Mouse (Mus musculus) forebrain, embryonic 12.5 days (tissue): ENCODE results near the gene Fzd2. TPM values are rescaled to one million over a fixed set of nuclear protein-coding genes. Genes with fewer than 3 reads are reported as not detected.
"Not testable (repeated sequence)": the region's sequence is repeated elsewhere in the genome, so short reads cannot be mapped to it uniquely, and the experiment has no call there.

ENCODE experiments used
- ATAC-seq: fragments of 200-750 bp; cut with Nextera tagmentation; 2 replicates; pipeline ENCODE4 v1.8.0; 2017; ENCODE audit warnings: moderate TSS enrichment; ENCODE audit not compliant: low FRiP score
- H3K27ac ChIP-seq: fragments of 300-500 bp; sonication (generic); 2 replicates; pipeline ENCODE4 v1.5.1; 2016; ENCODE audit warnings: mild to moderate bottlenecking
- H3K27me3 ChIP-seq: fragments of 300-500 bp; sonication (generic); 2 replicates; pipeline ENCODE4 v1.6.1; 2016; ENCODE audit warnings: mild to moderate bottlenecking
- H3K36me3 ChIP-seq: fragments of 300-500 bp; sonication (generic); replicated peaks from 2 replicates; pipeline ENCODE4 v1.6.1; 2016; ENCODE audit warnings: mild to moderate bottlenecking
- H3K4me1 ChIP-seq: fragments of 300-500 bp; sonication (generic); 2 replicates; pipeline ENCODE4 v1.6.1; 2016
- H3K4me2 ChIP-seq: fragments of 300-500 bp; sonication (generic); 2 replicates; pipeline ENCODE4 v1.6.1; 2016; ENCODE audit warnings: mild to moderate bottlenecking, moderate library complexity
- H3K4me3 ChIP-seq: fragments of 300-500 bp; sonication (generic); replicated peaks from 2 replicates; pipeline ENCODE4 v1.5.1; 2016; ENCODE audit warnings: mild to moderate bottlenecking
- H3K9ac ChIP-seq: fragments of 300-500 bp; sonication (generic); 2 replicates; pipeline ENCODE4 v1.6.1; 2016; ENCODE audit warnings: mild to moderate bottlenecking
- H3K9me3 ChIP-seq: fragments of 300-500 bp; sonication (generic); 2 replicates; pipeline ENCODE4 v1.6.1; 2016
- WGBS: fragments of 180-500 bp; shearing (Covaris S2); methylation state at CpG from one replicate; pipeline ENCODE4 v1.1.7; 2016; 5-methylcytosine and 5-hydroxymethylcytosine counted together
- polyA plus RNA-seq: library from polyadenylated mRNA; unstranded; fragments of >200 nt; fragmentation: Nextera tagmentation; extraction: Ambion mirVana; gene quantifications from 2 replicates; pipeline ENCODE4 v1.2.1, GENCODE M21; 2016

Fzd2 gene
- polyA plus RNA-seq, 1 experiment from 2014 or later: 42.2 TPM

DNA sequence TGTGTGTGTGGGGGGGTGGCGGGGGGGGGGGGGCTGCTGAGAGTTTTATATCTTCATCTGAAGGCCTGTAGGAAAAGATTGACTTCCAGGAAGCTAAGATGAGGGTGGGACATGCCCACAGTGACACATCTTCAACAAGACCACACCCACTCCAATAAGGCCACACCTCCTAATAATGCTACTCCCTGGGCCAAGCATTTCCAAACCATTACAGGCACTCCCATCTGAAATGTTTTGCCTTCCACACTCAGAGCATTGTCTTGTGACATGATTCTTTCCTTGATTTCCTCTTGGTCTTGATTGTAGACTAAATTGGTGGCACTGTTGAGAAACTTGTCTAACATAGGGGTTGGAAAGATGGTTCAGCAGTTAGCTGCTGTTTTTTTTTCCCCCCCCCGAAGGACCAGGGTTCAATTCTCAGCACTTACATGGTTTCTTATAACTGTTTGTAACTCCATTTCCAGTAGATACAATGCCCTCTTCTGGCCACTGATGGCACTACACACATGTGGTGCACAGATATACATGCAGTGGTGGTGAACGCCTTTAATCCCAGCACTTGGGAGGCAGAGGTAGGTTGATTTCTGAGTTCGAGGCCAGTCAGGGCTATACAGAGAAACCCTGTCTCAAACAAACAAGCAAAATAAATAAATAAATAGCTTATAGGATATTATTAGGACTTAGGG, 17.6 kb upstream of the Fzd2 start:
- WGBS: 91% methylated on average over 4 of the region's 4 CpGs
- no peak overlapping the region for H3K9ac ChIP-seq
- no peak for ATAC-seq
- 0 out of 2 replicates have a peak, but pooled peaks cover 4% of the 10 kb centered on the region for H3K9me3 ChIP-seq
- H3K4me3 ChIP-seq: no peak overlapping the region
- H3K4me1 ChIP-seq: peaks cover 18% of the 10 kb centered on the region
- no peak overlapping the region for H3K27ac ChIP-seq
- H3K4me2 ChIP-seq: no peak overlapping the region
- H3K36me3 ChIP-seq: no peaks in the 10 kb centered on the region
- peaks cover 5% of the 10 kb centered on the region; the same call in 1 of the 2 replicates for H3K27me3 ChIP-seq

DNA sequence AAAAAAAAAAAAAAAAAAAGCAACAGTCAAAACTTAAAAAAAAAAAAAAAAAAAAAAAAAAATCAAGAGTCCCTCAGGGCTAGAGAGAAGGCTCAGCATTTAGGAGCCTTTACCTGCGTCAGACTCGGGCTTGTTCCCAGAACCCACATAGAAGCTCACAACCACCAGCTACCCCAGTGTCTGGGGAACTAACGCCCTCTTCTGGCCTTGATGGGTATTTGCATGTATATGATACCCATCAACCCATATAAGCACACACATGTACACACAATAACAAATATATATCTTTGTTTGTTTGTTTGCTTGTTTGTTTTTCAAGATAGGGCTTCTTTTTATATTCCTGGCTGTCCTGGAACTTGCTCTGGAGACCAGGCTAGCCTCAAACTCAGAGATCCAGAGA, 16.6 kb upstream of the Fzd2 start:
- Histone ChIP-seq H3K4me3 (no peak overlapping the region), H3K9me3 (0 out of 2 replicates have a peak, but pooled peaks cover 4% of the 10 kb centered on the region), H3K27me3 (peaks cover 5% of the 10 kb centered on the region; the same call in 1 of the 2 replicates), H3K36me3 (no peaks in the 10 kb centered on the region), H3K4me1 (peaks cover 8% of the 10 kb centered on the region), H3K9ac (no peak overlapping the region), H3K27ac (no peak overlapping the region), H3K4me2 (no peak overlapping the region)
- no peak for ATAC-seq
- WGBS: 68% methylated on average over 3 of the region's 3 CpGs

DNA sequence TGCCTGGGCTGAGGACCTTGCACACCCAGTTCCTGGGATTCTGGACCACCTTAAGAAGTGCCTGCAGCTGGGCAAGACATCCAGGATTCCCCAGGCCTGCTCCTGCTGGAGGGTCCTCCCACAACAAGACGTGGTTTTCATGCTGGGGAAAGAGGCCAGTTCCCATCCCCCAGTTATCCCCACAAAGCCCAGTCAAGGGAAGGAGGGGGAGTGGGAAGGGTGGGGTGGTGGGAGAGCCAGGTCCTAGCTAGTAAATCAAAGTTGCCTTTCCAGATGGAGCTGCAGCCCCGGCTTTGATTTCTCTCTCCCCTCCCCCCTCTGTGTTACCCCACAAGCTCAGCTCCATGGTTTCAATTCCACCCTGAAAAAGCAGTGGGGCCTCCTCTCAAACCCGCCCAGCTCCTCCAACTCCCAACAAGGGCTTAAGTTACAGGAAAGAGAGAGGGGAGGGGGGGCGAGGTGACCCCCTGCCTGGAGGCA, 8.8 kb upstream of the Fzd2 start:
- no peak overlapping the region for H3K4me3 ChIP-seq
- no peaks in the 10 kb centered on the region for H3K27me3 ChIP-seq
- peak overlapping the region; percentile 2; the same call in 1 of the 2 replicates for H3K9ac ChIP-seq
- no peaks in the 10 kb centered on the region for H3K36me3 ChIP-seq
- 3% methylated on average over 3 of the region's 4 CpGs for WGBS
- H3K9me3 ChIP-seq: no peaks in the 10 kb centered on the region
- H3K4me1 ChIP-seq: peaks cover 19% of the 10 kb centered on the region
- peak overlapping the region; percentile 78 for H3K27ac ChIP-seq
- ATAC-seq: 0 out of 2 replicates have a peak, but pooled peaks have one; percentile 36
- H3K4me2 ChIP-seq: peak overlapping the region; percentile 24

DNA sequence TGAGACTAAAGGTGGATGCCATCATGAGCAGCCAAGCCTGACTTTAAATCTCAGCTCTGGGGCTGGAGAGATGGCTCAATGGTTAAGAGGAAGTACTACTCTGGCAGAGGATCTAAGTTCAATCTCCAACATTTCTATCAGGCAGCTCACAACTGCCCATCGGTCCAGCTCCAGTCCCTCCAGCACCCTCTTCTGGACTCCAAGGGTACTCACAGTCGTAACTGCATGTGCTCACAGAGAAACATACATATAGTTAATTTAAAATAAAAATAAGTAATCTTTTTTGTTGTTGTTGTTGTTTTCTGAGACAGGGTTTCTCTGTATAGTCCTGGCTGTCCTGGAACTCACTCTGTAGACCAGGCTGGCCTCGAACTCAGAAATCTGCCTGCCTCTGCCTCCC, 4.3 kb upstream of the Fzd2 start:
- Histone ChIP-seq H3K9me3 (no peaks in the 10 kb centered on the region), H3K4me1 (peaks cover 23% of the 10 kb centered on the region), H3K4me2 (no peak overlapping the region), H3K4me3 (no peak overlapping the region), H3K36me3 (no peaks in the 10 kb centered on the region), H3K9ac (no peak overlapping the region), H3K27me3 (no peaks in the 10 kb centered on the region), H3K27ac (no peak overlapping the region)
- no peak for ATAC-seq
- 90% methylated on average over 3 of the region's 3 CpGs for WGBS

DNA sequence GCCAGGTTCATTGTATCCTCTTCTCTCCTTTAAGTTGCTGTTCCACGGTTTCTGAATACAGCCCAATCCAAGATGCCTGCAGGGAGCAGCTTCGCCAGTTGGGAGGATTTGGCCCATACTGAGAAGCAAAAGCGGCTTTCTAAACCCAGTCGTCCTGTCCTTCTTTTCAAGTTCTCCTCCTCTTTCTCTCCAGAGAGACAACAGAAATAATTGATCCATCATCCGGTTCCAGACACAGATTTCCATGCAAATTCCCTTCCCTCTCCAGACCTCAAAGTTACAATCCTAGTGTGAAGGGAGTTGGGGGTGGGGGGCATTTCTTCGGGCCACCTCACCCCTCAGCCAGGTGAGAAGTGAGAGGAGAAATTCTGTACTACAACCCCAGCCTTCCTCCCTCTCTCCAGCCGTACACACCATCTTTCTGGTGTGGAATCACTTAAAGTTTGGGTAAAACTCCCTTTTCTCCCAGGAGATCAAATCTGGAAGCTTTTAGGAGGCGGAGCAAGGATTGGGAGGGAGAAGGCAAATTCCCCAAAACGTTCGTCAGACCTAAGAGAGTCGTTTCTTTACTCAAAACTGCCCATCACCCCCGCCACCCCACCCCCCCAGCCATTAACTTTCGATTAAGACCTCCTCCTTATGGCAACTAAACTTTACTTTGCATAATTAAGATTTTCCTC, 1.2 kb upstream of the Fzd2 start:
- peak; percentile 2; the same call in 1 of the 2 replicates for ATAC-seq
- Histone ChIP-seq H3K27ac (peak overlapping the region; percentile 100), H3K27me3 (no peaks in the 10 kb centered on the region), H3K4me2 (peak overlapping the region; percentile 82), H3K4me1 (peaks cover 20% of the 10 kb centered on the region), H3K9me3 (no peaks in the 10 kb centered on the region), H3K9ac (peak overlapping the region; percentile 44), H3K36me3 (no peaks in the 10 kb centered on the region), H3K4me3 (peak overlapping the region; percentile 93)
- WGBS: 0% methylated on average over 13 of the region's 13 CpGs

DNA sequence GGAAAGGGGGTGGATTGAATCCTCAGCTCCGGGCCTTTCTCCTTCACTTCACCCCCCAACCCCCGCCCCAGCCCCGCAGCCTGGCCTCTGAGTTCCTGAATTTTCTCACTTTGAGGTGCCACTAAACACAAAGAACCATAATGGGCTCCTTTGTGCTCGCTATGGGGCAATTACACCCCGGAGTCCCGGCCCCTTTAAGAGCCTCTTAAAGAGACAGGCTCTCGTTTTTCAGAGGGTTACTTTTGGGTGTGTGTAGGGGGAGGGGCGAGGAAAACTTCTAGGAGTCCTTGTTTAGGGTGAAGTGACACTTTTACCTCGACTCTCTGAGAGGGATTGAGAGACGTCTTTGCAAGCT, 723 bp upstream of the Fzd2 start:
- Histone ChIP-seq H3K27ac (peak overlapping the region; percentile 100), H3K9me3 (no peaks in the 10 kb centered on the region), H3K4me2 (peak overlapping the region; percentile 82), H3K4me3 (peak overlapping the region; percentile 93), H3K9ac (peak overlapping the region; percentile 44), H3K4me1 (peaks cover 25% of the 10 kb centered on the region), H3K36me3 (no peaks in the 10 kb centered on the region), H3K27me3 (no peaks in the 10 kb centered on the region)
- peak; percentile 74 for ATAC-seq
- WGBS: 2% methylated on average over 10 of the region's 10 CpGs

DNA sequence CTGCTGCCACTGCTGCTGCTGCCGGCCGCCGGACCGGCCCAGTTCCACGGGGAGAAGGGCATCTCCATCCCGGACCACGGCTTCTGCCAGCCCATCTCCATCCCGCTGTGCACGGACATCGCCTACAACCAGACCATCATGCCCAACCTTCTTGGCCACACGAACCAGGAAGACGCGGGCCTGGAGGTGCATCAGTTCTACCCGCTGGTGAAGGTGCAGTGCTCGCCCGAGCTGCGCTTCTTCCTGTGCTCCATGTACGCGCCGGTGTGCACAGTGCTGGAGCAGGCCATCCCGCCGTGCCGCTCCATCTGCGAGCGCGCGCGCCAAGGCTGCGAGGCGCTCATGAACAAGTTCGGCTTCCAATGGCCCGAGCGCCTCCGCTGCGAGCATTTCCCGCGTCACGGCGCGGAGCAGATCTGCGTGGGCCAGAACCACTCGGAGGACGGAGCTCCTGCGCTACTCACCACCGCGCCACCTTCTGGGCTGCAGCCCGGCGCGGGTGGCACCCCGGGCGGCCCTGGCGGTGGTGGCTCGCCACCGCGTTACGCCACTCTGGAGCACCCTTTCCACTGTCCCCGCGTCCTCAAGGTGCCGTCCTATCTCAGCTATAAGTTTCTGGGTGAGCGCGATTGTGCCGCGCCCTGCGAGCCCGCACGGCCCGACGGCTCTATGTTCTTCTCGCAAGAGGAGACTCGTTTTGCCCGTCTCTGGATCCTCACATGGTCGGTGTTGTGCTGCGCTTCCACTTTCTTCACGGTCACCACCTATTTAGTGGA, 769 bp downstream of the Fzd2 start:
- H3K4me1 ChIP-seq: peaks cover 40% of the 10 kb centered on the region
- peak overlapping the region; percentile 99 for H3K9ac ChIP-seq
- H3K36me3 ChIP-seq: no peaks in the 10 kb centered on the region
- no peaks in the 10 kb centered on the region for H3K9me3 ChIP-seq
- peak overlapping the region; percentile 93 for H3K4me3 ChIP-seq
- peak overlapping the region; percentile 82 for H3K4me2 ChIP-seq
- H3K27me3 ChIP-seq: no peaks in the 10 kb centered on the region
- peak overlapping the region; percentile 100 for H3K27ac ChIP-seq
- under 1% methylated on average over 68 of the region's 74 CpGs for WGBS
- peak; percentile 42 for ATAC-seq

DNA sequence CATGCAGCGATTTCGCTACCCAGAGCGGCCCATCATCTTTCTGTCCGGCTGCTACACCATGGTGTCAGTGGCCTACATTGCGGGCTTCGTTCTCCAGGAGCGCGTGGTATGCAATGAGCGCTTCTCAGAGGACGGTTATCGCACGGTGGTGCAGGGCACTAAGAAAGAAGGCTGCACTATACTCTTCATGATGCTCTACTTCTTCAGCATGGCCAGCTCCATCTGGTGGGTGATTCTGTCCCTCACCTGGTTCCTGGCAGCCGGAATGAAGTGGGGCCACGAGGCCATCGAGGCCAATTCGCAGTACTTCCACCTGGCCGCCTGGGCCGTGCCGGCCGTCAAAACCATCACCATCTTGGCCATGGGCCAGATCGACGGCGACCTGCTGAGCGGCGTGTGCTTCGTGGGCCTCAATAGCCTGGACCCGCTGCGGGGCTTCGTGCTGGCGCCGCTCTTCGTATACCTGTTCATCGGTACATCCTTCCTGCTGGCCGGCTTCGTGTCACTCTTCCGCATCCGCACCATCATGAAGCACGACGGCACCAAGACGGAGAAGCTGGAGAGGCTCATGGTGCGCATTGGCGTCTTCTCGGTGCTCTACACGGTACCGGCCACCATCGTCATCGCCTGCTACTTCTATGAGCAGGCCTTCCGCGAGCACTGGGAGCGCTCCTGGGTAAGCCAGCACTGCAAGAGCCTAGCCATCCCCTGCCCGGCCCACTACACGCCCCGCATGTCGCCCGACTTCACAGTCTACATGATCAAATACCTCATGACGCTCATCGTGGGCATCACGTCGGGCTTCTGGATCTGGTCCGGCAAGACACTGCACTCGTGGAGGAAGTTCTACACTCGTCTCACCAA, 1.6 kb downstream of the Fzd2 start:
- H3K27ac ChIP-seq: peak overlapping the region; percentile 100
- WGBS: under 1% methylated on average over 62 of the region's 62 CpGs
- peaks cover 48% of the 10 kb centered on the region for H3K4me1 ChIP-seq

DNA sequence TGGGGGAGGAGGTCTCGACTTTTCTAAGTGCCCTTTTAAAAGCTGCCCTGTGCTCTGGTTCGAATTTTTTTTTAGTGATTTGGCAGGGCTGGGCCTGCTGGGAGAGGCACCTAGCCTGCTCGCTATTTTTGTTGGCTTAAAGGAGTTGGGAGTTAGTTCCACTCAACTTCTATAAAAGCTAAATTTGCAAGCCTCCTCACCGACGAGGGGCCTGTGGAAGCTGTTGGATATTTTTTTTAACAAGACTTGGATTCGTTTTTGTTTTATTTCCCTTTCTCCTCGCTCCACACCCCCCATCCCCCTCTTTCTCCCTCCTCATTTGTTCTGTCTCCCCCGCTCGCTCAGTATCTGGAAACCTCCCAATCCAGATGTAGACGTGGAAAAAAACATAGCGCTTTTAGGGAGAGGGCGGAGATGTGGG, 2.6 kb downstream of the Fzd2 start:
- no peak for ATAC-seq
- Histone ChIP-seq H3K36me3 (no peaks in the 10 kb centered on the region), H3K9ac (peak overlapping the region; percentile 99), H3K4me3 (peak overlapping the region; percentile 93), H3K4me2 (peak overlapping the region; percentile 82), H3K9me3 (no peaks in the 10 kb centered on the region), H3K27me3 (peaks cover 5% of the 10 kb centered on the region; the same call in 1 of the 2 replicates), H3K27ac (peak overlapping the region; percentile 74), H3K4me1 (peaks cover 58% of the 10 kb centered on the region)
- WGBS: 0% methylated on average over 12 of the region's 12 CpGs

More for the DNA sequence above, 1.6 kb downstream of the Fzd2 start:
- peak overlapping the region; percentile 82 for H3K4me2 ChIP-seq
- H3K9ac ChIP-seq: peak overlapping the region; percentile 99
- ATAC-seq: no peak
- no peaks in the 10 kb centered on the region for H3K9me3 ChIP-seq
- H3K36me3 ChIP-seq: no peaks in the 10 kb centered on the region
- peak overlapping the region; percentile 93 for H3K4me3 ChIP-seq
- no peaks in the 10 kb centered on the region for H3K27me3 ChIP-seq

DNA sequence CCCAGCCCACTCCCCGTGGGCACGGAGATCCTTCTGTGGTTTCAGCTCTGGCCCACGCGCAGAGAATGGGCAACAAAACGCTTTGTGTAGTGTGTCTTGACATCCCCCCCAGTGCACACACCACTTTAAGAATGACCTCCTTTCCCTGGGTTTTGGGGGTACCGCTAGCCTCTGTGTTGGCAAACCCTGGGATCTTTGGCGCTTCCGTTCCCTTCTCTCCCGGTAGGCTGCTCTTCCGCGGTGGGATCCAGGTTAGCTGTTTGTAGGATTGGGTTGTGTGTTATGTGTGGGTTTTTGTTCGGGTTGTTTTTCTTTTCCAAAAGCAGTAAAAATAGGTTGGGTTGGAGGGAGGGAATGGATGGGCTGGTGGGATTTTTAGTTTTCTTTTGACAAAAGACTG, 3.0 kb downstream of the Fzd2 start:
- not testable (repeated sequence) for ATAC-seq, H3K36me3 ChIP-seq, H3K27me3 ChIP-seq, H3K9me3 ChIP-seq
- Histone ChIP-seq H3K9ac (peak overlapping the region; percentile 99), H3K4me1 (peaks cover 59% of the 10 kb centered on the region), H3K4me2 (peak overlapping the region; percentile 82), H3K4me3 (peak overlapping the region; percentile 93), H3K27ac (peak overlapping the region; percentile 74)
- under 1% methylated on average over 12 of the region's 12 CpGs for WGBS

DNA sequence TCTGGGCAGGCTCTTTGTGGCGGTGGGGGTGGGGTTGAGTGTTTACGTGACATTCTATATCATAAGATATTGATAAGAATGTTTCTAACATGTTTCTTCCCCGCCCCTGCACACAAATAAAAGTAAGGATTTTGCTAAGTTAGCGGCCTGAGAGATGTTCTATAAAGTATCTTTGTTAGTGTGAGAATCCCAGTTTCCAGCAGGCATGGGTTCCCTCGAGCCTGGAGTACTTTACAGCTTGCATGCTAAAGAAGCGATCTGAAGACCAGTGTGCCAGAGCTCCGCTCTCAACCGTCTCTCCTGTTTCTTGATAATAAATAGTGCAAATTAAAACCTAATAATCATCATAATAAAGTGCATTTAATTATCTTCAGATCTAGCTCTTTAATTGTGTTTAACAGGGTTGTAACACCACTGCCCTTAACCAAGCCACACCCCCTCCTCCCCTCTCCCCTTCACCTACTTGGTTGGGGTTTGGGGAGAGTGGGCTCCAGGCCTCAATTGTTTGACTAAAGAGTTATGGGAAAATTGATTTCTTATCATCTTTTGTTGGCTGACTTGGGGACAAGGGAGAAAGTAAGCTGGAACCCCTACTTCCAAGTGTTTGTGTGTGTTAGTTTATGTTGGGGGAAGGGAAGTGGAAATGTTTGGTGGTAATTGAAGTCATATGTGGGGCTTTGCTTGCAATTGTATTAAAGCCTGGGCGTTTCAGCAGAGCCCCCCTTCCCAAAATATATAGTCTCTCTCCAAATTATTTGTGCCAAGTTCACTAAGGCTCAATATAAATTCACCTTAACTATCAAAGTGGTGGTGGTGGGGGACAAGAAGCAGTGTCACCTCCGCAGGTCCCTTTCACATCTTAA, 3.7 kb downstream of the Fzd2 start:
- Histone ChIP-seq H3K4me2 (peak overlapping the region; percentile 82), H3K4me3 (peak overlapping the region; percentile 93), H3K9me3 (no peaks in the 10 kb centered on the region), H3K9ac (peak overlapping the region; percentile 99), H3K36me3 (no peaks in the 10 kb centered on the region), H3K27me3 (peaks cover 6% of the 10 kb centered on the region; the same call in 1 of the 2 replicates), H3K27ac (0 out of 2 replicates have a peak overlapping the region, but pooled peaks have one; percentile 74), H3K4me1 (peaks cover 52% of the 10 kb centered on the region)
- 3% methylated on average over 10 of the region's 10 CpGs for WGBS
- no peak for ATAC-seq
